Mouse (Mus musculus): ENCODE results near the gene Tnpo1.

- no peak for TF ChIP-seq POLR2A (IDR thresholded peaks at IDR 0.05; ENCODE audit: low read depth, low read length)
- no peak for TF ChIP-seq CTCF (conservative IDR thresholded peaks at IDR 0.05; ENCODE audit: insufficient read depth, insufficient read length, low read depth, low read length)
Measured at GRCm38 (mm10) chr13:98926958-98927242, 716 bp upstream of the Tnpo1 start.
